Mouse (Mus musculus) liver, embryonic 16.5 days (tissue): Measurements from ENCODE around the gene Retsat. TPM values are rescaled to one million over a fixed set of nuclear protein-coding genes. Genes with fewer than 3 reads are reported as not detected.

ENCODE experiments used
- ATAC-seq: fragments of 200-750 bp; cut with Nextera tagmentation; 2 replicates; pipeline ENCODE4 v1.8.0; 2017; ENCODE audit warnings: low read depth, mild to moderate bottlenecking, moderate number of reproducible peaks, moderate library complexity
- H3K27ac ChIP-seq: fragments of 300-500 bp; sonication (generic); 2 replicates; pipeline ENCODE4 v1.5.1; 2014; ENCODE audit warnings: mild to moderate bottlenecking, low read length
- H3K27me3 ChIP-seq: fragments of 300-500 bp; sonication (generic); 2 replicates; pipeline ENCODE4 v1.6.1; 2014; ENCODE audit warnings: low read depth, low read length, mixed read lengths; ENCODE audit not compliant: control insufficient read depth, insufficient read depth
- H3K36me3 ChIP-seq: fragments of 300-500 bp; sonication (generic); 2 replicates; pipeline ENCODE4 v1.6.1; 2014; ENCODE audit warnings: mild to moderate bottlenecking; ENCODE audit not compliant: control insufficient read depth, insufficient read depth
- H3K4me1 ChIP-seq: fragments of 300-500 bp; sonication (generic); 2 replicates; pipeline ENCODE4 v1.6.1; 2014; ENCODE audit warnings: low read depth, low read length, mixed read lengths; ENCODE audit not compliant: control insufficient read depth
- H3K4me2 ChIP-seq: fragments of 300-500 bp; sonication (generic); 2 replicates; pipeline ENCODE4 v1.6.1; 2014; ENCODE audit warnings: low read depth, low read length, mixed read lengths
- H3K4me3 ChIP-seq: fragments of 300-500 bp; sonication (generic); 2 replicates; pipeline ENCODE4 v1.5.1; 2014; ENCODE audit warnings: low read depth, mild to moderate bottlenecking, low read length
- H3K9ac ChIP-seq: fragments of 300-500 bp; sonication (generic); 2 replicates; pipeline ENCODE4 v1.6.1; 2014; ENCODE audit warnings: low read depth, low read length
- H3K9me3 ChIP-seq: fragments of 300-500 bp; sonication (generic); replicated peaks from 2 replicates; pipeline ENCODE4 v1.6.1; 2016; ENCODE audit warnings: low read length; ENCODE audit not compliant: control insufficient read depth
- WGBS: fragments of 180-500 bp; shearing (Covaris S2); extraction: QIAGEN DNeasy Blood & Tissue Kit; methylation state at CpG from one replicate; pipeline ENCODE4 v1.1.7; 2014; ENCODE audit not compliant: insufficient replicate concordance; 5-methylcytosine and 5-hydroxymethylcytosine counted together
- polyA plus RNA-seq: library from polyadenylated mRNA; unstranded; fragments of >200 nt; fragmentation: Nextera tagmentation; extraction: Ambion mirVana; gene quantifications from 2 replicates; pipeline ENCODE4 v1.2.1, GENCODE M21; 2015

Retsat gene
- polyA plus RNA-seq, 1 experiment from 2014 or later, result 21.5 TPM

- Histone ChIP-seq H3K4me1 (no peaks in the 10 kb centered on the region; the same call in 1 of the 2 replicates), H3K27me3 (no peaks in the 10 kb centered on the region), H3K9ac (no peak overlapping the region), H3K4me3 (no peak overlapping the region), H3K36me3 (no peaks in the 10 kb centered on the region; the same call in 1 of the 2 replicates), H3K27ac (no peak overlapping the region), H3K4me2 (no peak overlapping the region), H3K9me3 (no peaks in the 10 kb centered on the region)
- 83% methylated on average over 5 of the region's 5 CpGs for WGBS
- no peak for ATAC-seq
Measured at GRCm38 (mm10) chr6:72562894-72563293, 35.4 kb upstream of the Retsat start.

DNA sequence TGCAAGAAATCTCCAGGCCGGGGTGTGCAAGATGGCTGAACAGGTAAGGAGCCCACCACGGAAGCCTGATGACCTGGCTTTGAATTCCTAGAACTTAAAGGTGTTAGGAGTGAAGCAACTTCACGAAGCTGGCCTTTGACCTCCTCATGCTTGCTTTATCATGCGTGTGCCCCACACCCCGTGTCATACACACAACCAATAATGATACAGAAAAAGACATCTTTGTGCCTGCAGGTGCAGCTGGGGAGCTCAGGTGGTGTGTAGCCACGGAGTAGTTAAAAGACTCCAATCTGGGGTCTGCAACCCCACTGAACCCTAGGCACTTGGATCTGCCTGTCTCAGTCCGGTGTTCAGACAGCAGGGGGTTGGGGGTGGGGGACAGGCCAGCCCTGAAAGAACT, 32.8 kb upstream of the Retsat start:
- H3K4me1 ChIP-seq, result no peaks in the 10 kb centered on the region; the same call in 1 of the 2 replicates
- H3K9ac ChIP-seq, result no peak overlapping the region
- no peaks in the 10 kb centered on the region; the same call in 1 of the 2 replicates for H3K36me3 ChIP-seq
- peak; percentile 20; the same call in 1 of the 2 replicates for ATAC-seq
- no peaks in the 10 kb centered on the region for H3K9me3 ChIP-seq
- no peak overlapping the region for H3K4me3 ChIP-seq
- 64% methylated on average over 7 of the region's 7 CpGs for WGBS
- no peak overlapping the region for H3K27ac ChIP-seq
- H3K27me3 ChIP-seq, result no peaks in the 10 kb centered on the region
- H3K4me2 ChIP-seq, result no peak overlapping the region

- no peak overlapping the region for H3K4me3 ChIP-seq
- no peaks in the 10 kb centered on the region; the same call in 1 of the 2 replicates for H3K4me1 ChIP-seq
- no peak overlapping the region for H3K27ac ChIP-seq
- no peak overlapping the region for H3K4me2 ChIP-seq
- WGBS, result 5% methylated on average over 4 of the region's 4 CpGs
- no peaks in the 10 kb centered on the region for H3K27me3 ChIP-seq
- no peaks in the 10 kb centered on the region for H3K9me3 ChIP-seq
- H3K36me3 ChIP-seq, result no peaks in the 10 kb centered on the region; the same call in 1 of the 2 replicates
- ATAC-seq, result peak; percentile 37; the same call in 1 of the 2 replicates
- no peak overlapping the region for H3K9ac ChIP-seq
Measured at GRCm38 (mm10) chr6:72566044-72566443, 32.2 kb upstream of the Retsat start.

DNA sequence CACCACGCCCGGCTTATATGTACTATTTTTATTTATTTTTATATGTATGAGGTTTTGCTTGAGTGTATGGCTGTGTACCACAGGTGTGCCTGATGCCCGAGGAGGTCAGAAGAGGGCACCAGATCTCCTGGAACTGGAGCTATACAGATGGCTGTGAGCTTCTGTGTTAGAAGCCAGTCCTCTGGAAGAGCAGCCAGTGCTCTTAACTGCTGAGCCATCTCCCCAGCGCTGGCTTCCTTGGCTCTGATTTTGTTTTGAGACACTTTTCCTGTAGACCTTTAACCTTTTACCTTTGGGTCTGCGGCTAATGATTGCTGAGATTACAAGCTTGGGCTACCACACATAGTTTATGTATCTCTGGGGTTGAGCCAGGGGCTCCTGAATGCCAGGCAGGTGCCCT, 30.8 kb upstream of the Retsat start:
- Histone ChIP-seq H3K9me3 (no peaks in the 10 kb centered on the region), H3K4me1 (no peaks in the 10 kb centered on the region; the same call in 1 of the 2 replicates), H3K4me3 (no peak overlapping the region), H3K4me2 (no peak overlapping the region), H3K9ac (no peak overlapping the region), H3K27me3 (no peaks in the 10 kb centered on the region), H3K36me3 (no peaks in the 10 kb centered on the region; the same call in 1 of the 2 replicates), H3K27ac (no peak overlapping the region)
- 64% methylated on average over 5 of the region's 5 CpGs for WGBS
- ATAC-seq, result no peak

DNA sequence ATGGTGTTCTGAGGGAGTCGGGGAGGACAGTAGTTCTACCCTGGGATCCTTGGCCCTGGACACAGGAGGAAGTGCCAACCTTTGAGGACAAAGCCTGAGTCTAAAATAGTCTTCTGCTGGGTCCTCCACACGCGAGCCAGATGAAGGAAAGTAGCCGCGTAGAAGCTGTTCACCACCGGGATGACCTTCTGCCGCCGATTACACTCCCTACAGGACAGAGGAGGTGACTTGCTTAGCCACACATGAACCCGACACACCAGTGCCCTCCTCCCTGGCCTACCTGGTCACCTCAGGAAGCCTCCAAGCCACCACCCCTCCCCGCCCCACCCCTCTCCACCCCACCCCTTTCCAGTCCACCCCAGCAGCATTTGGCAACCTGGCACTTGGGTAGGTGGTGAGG, 29.5 kb upstream of the Retsat start:
- H3K36me3 ChIP-seq, result no peaks in the 10 kb centered on the region; the same call in 1 of the 2 replicates
- no peak overlapping the region for H3K9ac ChIP-seq
- no peak overlapping the region for H3K4me2 ChIP-seq
- H3K9me3 ChIP-seq, result no peaks in the 10 kb centered on the region
- no peak overlapping the region for H3K4me3 ChIP-seq
- H3K27ac ChIP-seq, result no peak overlapping the region
- no peak for ATAC-seq
- H3K4me1 ChIP-seq, result no peaks in the 10 kb centered on the region; the same call in 1 of the 2 replicates
- H3K27me3 ChIP-seq, result no peaks in the 10 kb centered on the region
- 73% methylated on average over 10 of the region's 10 CpGs for WGBS

GRCm38 (mm10) chr6:72570644-72571397, 27.5 kb upstream of the Retsat start:
- WGBS, result 73% methylated on average over 10 of the region's 10 CpGs
- H3K27ac ChIP-seq, result no peak overlapping the region

GRCm38 (mm10) chr6:72571826-72572225, 26.4 kb upstream of the Retsat start:
- no peak for ATAC-seq
- Histone ChIP-seq H3K36me3 (no peaks in the 10 kb centered on the region; the same call in 1 of the 2 replicates), H3K9ac (no peak overlapping the region), H3K27ac (no peak overlapping the region), H3K4me1 (no peaks in the 10 kb centered on the region), H3K9me3 (no peaks in the 10 kb centered on the region), H3K4me2 (no peak overlapping the region), H3K27me3 (no peaks in the 10 kb centered on the region), H3K4me3 (no peak overlapping the region)
- WGBS, result 57% methylated on average over 3 of the region's 3 CpGs

More at GRCm38 (mm10) chr6:72570644-72571397, 27.5 kb upstream of the Retsat start:
- ATAC-seq, result no peak
- Histone ChIP-seq H3K9ac (no peak overlapping the region), H3K4me2 (no peak overlapping the region), H3K4me1 (no peaks in the 10 kb centered on the region; the same call in 1 of the 2 replicates), H3K4me3 (no peak overlapping the region), H3K36me3 (no peaks in the 10 kb centered on the region; the same call in 1 of the 2 replicates), H3K27me3 (no peaks in the 10 kb centered on the region), H3K9me3 (no peaks in the 10 kb centered on the region)

DNA sequence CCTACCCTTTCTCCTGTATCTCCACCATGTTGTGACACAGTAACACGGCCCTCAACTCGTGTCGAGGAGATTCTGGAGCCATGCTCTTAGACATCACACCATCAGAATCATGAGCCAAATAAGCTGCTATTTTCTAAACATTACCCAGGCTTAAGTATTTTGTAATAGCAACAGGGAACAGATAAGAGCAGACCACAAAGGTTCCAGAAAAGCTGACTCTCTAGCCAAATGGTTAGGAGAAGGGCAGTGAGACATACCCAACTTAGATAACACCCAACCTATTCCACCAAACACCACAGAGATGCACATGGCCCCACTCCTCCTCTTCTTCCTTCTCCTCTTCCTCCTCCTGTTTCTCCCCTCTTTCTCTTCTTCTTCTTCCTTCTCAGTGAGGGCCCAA, 22.2 kb upstream of the Retsat start:
- Histone ChIP-seq H3K27ac (no peak overlapping the region), H3K27me3 (no peaks in the 10 kb centered on the region), H3K36me3 (no peaks in the 10 kb centered on the region), H3K9me3 (no peaks in the 10 kb centered on the region), H3K9ac (no peak overlapping the region), H3K4me3 (no peak overlapping the region), H3K4me1 (no peaks in the 10 kb centered on the region), H3K4me2 (no peak overlapping the region)
- no peak for ATAC-seq
- WGBS, result 73% methylated on average over 3 of the region's 3 CpGs
